Mouse (Mus musculus) C3H10T1/2 (cell line): ENCODE data around the gene Zfp580. TPM values are rescaled to one million over a fixed set of nuclear protein-coding genes. Genes with fewer than 3 reads are reported as not detected.

Source experiments
- polyA plus RNA-seq, 2 experiments: library from polyadenylated mRNA; unstranded; fragments of >200 nt; fragmentation: generic; extraction: Trizol; gene quantifications; one replicate each; pipeline ENCODE4 v1.2.1; 2012; ENCODE audit warnings: missing spikeins in 2 of 2

The Zfp580 gene
- polyA plus RNA-seq: 10 to 100 TPM; 26.8 to 46.2 TPM

DNA sequence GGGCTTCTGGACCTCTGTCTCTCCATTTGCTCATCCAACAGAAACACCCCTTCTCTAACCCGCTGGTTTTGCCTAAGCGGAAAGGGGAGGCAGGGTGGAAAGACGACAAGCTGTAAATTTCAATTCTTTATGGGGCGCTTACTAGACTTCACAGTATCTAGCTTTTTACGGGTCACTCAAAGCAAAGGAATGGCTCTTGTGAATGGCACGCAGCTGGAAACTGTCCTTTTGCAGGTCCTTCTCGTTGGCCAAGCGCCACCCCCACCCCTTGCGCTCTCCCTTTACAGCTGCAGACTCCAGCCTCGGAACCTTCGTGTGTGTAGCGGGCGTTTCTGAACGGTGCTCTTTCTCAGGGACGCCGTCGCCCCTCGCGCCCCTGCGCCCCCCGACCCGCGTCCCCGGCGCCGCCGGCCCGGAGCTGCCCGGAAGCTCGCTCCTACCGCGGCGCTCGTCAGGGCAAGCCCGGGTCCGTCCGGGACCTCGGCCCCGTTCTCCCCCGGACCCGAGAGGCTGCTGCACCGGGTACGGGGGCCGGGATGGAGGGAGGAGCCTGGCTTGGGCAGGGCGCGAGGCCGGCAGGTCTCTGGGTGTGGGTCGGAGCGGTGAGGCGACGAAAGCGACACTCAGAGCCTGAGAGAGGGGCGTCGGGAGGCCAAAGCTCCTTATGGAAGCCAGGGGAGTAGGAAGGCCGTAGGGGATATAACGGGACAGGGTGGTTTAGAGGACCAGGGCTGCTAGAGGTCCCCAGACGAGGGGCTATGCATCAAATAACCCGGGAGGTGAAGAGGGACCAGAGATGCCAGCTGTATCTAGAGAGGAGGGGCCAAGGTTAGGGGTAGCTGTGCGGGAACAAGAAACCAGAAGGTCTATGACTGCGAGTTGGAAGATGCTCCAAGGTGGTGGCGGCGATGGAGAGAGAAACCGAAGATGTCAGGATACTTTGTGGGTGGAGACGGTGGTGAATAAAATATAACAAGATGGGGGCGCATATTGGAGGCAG is at the start of gene Zfp580:
Gene Zfp580, plus strand, starts transcription at position 346 of the 1,000 bp plus-strand sequence.

DNA sequence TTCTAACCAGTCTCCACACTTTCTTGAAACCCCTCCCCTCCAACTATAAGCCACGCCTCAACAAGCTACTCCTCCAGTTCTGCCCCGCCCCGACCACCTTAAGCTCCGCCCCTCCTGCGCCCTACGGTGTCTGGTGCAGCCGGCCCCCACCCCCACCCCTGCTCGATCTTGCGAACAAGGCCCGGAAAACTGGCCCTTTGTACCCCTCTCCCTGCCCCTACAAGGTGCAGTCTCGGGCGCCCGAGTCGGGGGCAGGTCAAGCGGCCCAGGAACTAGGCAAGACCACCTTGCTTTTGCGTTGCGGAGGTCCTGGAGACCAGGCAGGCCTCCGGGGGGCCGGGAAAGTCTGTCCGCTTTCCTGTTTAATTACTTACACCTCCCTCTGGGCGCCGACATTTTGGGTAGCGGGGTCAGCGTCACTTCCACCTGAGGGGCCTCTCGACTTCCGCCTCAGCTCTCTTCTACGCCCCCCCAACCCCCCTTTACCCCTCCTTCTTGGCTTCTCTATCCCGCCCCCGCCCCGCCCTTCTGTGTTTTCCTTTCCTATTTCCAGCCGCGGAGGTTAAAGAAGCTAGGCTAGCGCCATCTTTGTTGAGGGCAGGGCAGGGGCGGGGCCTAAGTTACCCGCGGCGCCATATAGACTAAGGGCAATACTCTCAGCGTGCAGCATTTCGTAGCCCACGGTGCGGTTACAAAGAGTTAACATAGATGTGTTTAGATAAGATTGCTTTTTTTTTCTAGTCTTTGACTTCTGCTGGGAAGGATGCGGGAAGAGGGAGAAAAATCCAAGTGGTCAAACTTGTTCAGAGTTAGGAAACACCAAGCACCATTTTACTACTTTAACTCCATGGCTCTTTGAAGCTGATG is 36.9 kb upstream of the Zfp580 start, which contains the start of the genes Zfp524 and Fiz1:
Gene Zfp524, plus strand, starts transcription at position 165 of the 867 bp plus-strand sequence.
Gene Fiz1, minus strand, starts transcription at position 447 of the 867 bp plus-strand sequence.

DNA sequence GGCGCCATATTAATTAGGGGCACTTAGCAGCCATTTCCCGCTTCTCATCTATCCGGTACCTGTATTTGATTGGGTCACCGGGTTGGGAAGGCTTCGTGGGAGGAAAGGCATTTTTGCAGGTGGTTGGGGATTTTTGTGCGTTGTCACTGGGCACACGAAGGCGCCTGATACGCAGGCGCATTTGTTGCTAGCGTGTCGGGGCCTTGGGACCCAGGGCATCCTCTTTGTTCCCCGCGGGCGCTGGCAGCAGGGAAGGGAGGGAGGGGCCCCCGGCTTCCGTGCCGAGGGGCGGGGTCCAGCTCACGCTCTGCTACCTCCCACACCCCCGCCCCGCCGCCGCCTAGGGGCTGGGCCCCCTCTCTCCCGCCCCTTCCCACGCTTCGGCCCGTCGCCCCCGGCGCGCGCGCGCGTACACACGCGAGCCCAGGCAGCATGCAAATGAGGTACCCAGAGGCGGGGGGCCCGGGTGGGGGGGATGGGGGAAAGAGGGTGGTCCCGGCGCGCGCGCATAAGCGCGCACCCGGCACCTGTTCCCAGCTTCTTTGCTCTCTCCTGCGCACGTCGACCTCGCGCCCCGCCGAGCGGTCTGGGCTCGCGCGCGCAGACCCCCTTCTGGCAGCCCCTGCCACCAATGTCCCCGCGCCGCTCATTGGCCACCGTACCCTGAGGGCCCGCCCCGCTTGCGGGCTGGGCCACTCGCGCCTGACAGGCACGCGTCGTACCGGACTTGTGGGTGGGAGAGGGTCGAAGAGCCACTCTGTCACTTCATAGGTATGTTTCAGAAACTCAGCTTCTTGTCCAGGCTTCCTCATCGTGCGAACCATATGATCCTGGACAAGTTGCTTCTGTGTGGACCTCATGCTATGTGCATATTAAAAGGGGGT is 36.0 kb upstream of the Zfp580 start, which contains the start of gene Gm44973:
Gene Gm44973, plus strand, starts transcription at position 379 of the 884 bp plus-strand sequence.

DNA sequence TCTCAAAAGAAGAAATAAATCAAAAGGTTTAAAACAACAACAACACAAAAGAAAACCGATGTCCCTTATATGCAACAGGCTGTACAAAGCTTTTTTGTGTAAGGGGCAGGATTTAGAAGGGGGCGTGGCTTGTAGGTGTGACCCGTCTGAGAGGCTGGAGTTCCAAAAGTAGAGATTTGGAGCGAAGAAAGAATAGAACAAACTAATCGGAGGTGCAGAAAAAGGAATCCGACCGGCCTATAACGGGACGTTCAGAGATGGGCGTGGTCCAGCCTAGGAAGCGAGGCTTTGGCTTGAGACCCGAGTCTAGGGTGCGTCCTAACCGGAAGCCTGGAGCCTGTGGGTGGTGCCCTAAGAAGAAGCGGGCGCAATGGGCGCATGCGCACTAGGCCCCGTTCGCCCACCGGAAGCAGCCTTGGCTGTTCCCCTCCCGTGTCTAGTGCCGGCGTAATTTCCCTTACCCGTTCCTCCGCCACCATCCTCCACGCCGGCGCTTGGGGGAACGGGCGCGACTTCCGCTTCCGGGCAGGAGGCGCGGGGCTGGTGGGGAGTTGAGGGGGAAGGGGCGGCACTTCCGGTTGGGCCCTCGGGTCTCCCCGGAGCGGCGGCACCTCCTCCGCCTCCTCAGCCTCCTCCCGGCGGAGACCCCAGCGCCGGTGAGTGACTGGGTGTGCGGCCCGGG is 31.2 kb upstream of the Zfp580 start, which contains the start of the genes Zfp865 and Ccdc106:
Gene Zfp865, plus strand, starts transcription at position 377 of the 682 bp plus-strand sequence.
Gene Ccdc106, plus strand, starts transcription at position 554 of the 682 bp plus-strand sequence.

DNA sequence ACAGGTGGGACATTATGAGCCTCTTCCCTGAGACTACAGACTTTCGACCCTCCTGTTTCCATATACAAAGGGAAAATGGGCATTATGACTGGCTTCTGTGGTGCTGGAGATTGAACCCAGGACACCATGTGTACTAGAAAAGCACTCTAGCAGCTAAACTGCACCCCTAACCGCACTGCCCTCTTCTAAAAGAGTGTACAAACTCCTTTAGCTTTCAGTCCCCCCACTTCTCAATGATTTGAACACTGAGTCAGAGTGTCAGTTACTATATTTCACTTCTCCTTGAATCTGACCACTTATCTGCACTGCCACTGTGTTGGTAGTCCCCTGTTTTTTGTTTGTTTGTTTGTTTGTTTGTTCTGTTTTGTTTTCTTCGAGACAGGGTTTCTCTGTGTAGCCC is 17.5 kb upstream of the Zfp580 start, which contains the start of gene 4632433K11Rik:
Gene 4632433K11Rik, plus strand, starts transcription at position 301 of the 400 bp plus-strand sequence.

DNA sequence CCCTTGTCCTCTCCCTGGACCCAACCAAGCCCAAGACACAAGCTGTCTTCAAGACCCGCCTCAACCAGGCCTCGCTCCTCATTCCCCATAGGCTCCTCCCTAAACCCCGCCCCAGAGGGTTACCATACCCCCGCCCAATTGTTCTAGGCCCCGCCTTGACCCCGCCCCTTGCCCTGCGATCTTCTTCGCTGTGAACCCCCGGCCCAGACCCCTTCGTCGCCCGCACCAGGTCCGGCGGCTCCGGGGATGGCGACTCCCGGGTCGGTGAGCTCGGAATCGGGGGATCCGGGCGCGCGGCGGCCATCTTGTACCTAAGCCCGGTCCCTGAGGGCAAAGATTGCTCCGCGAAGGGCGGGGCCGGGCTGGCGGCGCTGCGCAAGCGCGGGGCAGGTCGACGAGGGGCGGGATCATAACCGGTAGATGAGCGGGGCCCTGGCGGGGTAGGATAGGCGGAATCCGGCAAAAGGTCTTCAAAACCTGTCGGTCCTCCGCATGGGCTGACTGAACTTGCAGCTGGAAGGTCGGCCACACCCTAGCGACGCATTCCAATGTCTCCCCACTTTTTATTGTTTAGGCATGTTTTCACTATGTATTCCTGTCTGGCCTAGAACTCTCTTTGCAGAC is 13.1 kb upstream of the Zfp580 start, which contains the start of gene Zfp784:
Gene Zfp784, minus strand, starts transcription at position 338 of the 624 bp plus-strand sequence.

DNA sequence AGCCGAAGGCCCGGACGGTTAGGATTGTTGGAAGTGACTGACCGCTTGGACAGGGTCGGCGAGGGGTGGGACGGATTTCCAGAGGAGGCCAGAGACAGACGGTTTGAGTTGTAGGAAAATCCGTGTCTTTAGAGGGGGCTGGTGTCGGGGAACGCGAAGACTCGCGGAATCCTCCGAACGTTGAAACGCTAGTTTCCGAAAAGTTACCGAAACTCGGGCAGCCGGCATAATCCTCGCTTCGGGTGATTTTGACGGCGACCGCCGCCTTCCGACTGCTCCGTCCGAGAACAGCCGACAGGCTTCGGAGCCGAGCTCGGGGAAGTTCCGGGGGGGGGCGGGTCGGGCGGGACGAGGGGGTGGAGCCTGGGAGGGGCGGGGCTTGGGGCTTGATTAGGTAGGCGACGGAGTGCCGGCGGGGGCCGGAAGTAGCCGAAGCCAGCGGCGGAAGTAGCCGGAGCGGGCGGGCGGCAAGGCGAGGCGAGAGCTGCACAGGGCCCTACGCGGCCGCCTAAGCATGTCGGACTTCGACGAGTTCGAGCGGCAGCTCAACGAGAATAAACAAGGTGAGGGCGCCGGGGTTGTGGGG is 10.5 kb downstream of the Zfp580 start, which contains the start of gene U2af2:
Gene U2af2, plus strand, starts transcription at position 370 of the 586 bp plus-strand sequence.

DNA sequence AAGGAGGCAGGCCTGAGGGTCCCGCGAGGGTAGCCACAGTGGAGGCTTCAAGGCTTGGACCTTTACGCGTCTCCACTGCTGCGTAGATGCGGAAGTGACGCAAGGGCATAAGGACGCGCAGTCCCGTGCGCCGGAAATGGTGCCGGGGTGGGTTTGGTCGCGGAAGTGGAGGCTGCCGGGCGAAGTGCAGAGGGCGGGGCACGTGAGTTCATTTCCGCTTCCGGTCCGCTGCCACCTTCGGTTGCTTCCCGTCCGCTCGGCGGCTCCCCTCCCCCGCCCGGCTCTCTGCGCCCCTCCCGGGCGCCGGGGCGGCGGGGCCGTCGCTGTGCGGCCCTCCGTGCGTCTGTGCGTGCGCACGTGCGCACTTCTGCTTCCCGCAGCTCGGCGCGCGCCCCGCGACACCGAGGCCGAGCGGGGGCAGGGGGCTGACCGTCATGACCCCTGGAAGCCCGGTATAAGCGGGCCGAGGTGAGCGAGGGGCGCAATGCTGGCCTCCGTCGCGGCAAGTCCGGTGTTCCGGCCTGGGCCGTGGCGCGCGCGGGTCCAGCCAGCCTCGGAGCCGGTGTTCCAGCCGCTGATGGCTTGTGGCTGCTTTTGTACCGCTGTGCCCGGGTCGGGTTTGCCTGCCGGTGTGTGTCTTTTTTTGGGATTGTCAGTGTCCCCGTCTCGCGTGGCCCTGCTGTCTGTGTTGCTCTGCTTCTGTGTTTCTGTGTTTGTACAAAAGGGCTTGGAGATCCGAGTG is 28.8 kb downstream of the Zfp580 start, which contains the start of gene Epn1:
Gene Epn1, plus strand, starts transcription at position 226 of the 742 bp plus-strand sequence.

Other genes with a start within 250 kb of the Zfp580 start
- gene Ube2s, start 238.9 kb upstream of the Zfp580 start, polyA plus RNA-seq: 100 to 1,000 TPM; 315 to 381 TPM
- gene Shisa7, start 206.8 kb upstream of the Zfp580 start, polyA plus RNA-seq: not detected
- under 1 TPM; 0.18 to 0.59 TPM for gene Isoc2b, start 181.3 kb upstream of the Zfp580 start, polyA plus RNA-seq
- gene Isoc2a, start 174.4 kb upstream of the Zfp580 start, polyA plus RNA-seq: 1 to 10 TPM; 1.5 to 3.4 TPM
- gene Gm36210, start 145.0 kb upstream of the Zfp580 start, polyA plus RNA-seq: under 1 TPM in 1 of 2 experiments, not detected in 1; 0.19 TPM
- 10 to 100 TPM in 1 of 2 experiments, 1 to 10 TPM in 1; 8.1 to 11.7 TPM for gene Zfp628, start 136.3 kb upstream of the Zfp580 start, polyA plus RNA-seq
- gene Nat14, start 129.5 kb upstream of the Zfp580 start, polyA plus RNA-seq: 1 to 10 TPM in 1 of 2 experiments, under 1 TPM in 1; 0.78 to 6.7 TPM
- gene Ssc5d, start 125.8 kb upstream of the Zfp580 start, polyA plus RNA-seq: 10 to 100 TPM in 1 of 2 experiments, 1 to 10 TPM in 1; 4.7 to 87.9 TPM
- under 1 TPM; 0.01 to 0.13 TPM for gene Sbk2, start 87.1 kb upstream of the Zfp580 start, polyA plus RNA-seq
- gene Sbk3, start 80.4 kb upstream of the Zfp580 start, polyA plus RNA-seq: under 1 TPM; 0.01 to 0.13 TPM
- gene Zfp579, start 55.4 kb upstream of the Zfp580 start, polyA plus RNA-seq: 10 to 100 TPM in 1 of 2 experiments, 1 to 10 TPM in 1; 7.9 to 20.1 TPM
- gene Zfp524, start 37.1 kb upstream of the Zfp580 start, polyA plus RNA-seq: 10 to 100 TPM; 24.7 to 30.2 TPM
- gene Fiz1, start 36.8 kb upstream of the Zfp580 start, polyA plus RNA-seq: 10 to 100 TPM; 22.6 to 29.6 TPM
- under 1 TPM; 0.14 to 0.17 TPM for gene Gm44973, start 36.0 kb upstream of the Zfp580 start, polyA plus RNA-seq
- gene Zfp865, start 31.2 kb upstream of the Zfp580 start, polyA plus RNA-seq: 10 to 100 TPM in 1 of 2 experiments, 1 to 10 TPM in 1; 6.3 to 24.5 TPM
- under 1 TPM; 0.12 to 0.55 TPM for gene Ccdc106, start 31.0 kb upstream of the Zfp580 start, polyA plus RNA-seq
- not detected for gene 4632433K11Rik, start 17.4 kb upstream of the Zfp580 start, polyA plus RNA-seq
- 1 to 10 TPM; 1.7 to 8.9 TPM for gene Zfp784, start 13.1 kb upstream of the Zfp580 start, polyA plus RNA-seq
- gene U2af2, start 10.6 kb downstream of the Zfp580 start, polyA plus RNA-seq: 100 to 1,000 TPM; 166 to 202 TPM
- 100 to 1,000 TPM; 130 to 144 TPM for gene Epn1, start 28.7 kb downstream of the Zfp580 start, polyA plus RNA-seq
- under 1 TPM in 1 of 2 experiments, not detected in 1; 0.06 TPM for gene Rfpl4, start 65.4 kb downstream of the Zfp580 start, polyA plus RNA-seq
- gene Rasl2-9, start 74.4 kb downstream of the Zfp580 start, polyA plus RNA-seq: under 1 TPM in 1 of 2 experiments, not detected in 1; 0.05 TPM
- gene Vmn1r55, start 98.1 kb downstream of the Zfp580 start, polyA plus RNA-seq: not detected
- not detected for gene Vmn1r56, start 145.2 kb downstream of the Zfp580 start, polyA plus RNA-seq
- gene Vmn1r57, start 167.0 kb downstream of the Zfp580 start, polyA plus RNA-seq: not detected